Mouse (Mus musculus): ENCODE measurements around the gene Vgll1. TPM values are rescaled to one million over a fixed set of nuclear protein-coding genes. Genes with fewer than 3 reads are reported as not detected.

The Vgll1 gene
- polyA plus RNA-seq, 1 experiment from 2014 or later = not detected

- 61% methylated on average over 1 of the region's 1 CpGs for WGBS (ENCODE audit: insufficient replicate concordance)
- Histone ChIP-seq H3K27ac (ENCODE audit: low read depth) (no peak overlapping the region), H3K4me2 (ENCODE audit: low read depth, low read length) (no peak overlapping the region), H3K4me3 (ENCODE audit: low read depth, low read length) (no peak overlapping the region), H3K4me1 (ENCODE audit: insufficient read depth) (no peaks in the 10 kb centered on the region), H3K27me3 (ENCODE audit: insufficient read depth, low read length) (no peaks in the 10 kb centered on the region), H3K36me3 (replicated peaks; ENCODE audit: insufficient read depth, low read length) (no peaks in the 10 kb centered on the region), H3K9me3 (ENCODE audit: low read length) (no peaks in the 10 kb centered on the region), H3K9ac (replicated peaks) (no peak overlapping the region)
- no peak for DNase-seq
- ATAC-seq = no peak
- no peak for TF ChIP-seq EP300 (IDR thresholded peaks at IDR 0.05; ENCODE audit: low read depth)
- no peak for TF ChIP-seq CTCF (IDR thresholded peaks at IDR 0.05; ENCODE audit: low read depth)
Observed at GRCm38 (mm10) chrX:57153520-57153919, 65.6 kb downstream of the Vgll1 start.

Other genes starting within 250 kb of the Vgll1 start
- not detected in 2 replicates for gene Adgrg4, start 217.9 kb upstream of the Vgll1 start, polyA plus RNA-seq (2015; fragmentation: Nextera tagmentation; extraction: Ambion mirVana)
- not detected in 2 replicates for gene Brs3, start 45.0 kb upstream of the Vgll1 start, polyA plus RNA-seq (2015; fragmentation: Nextera tagmentation; extraction: Ambion mirVana)
- 20.3 and 22.1 TPM in 2 replicates for gene Htatsf1, start 34.5 kb upstream of the Vgll1 start, polyA plus RNA-seq (2015; fragmentation: Nextera tagmentation; extraction: Ambion mirVana)
- not detected in 2 replicates for gene Cd40lg, start 124.0 kb downstream of the Vgll1 start, polyA plus RNA-seq (2015; fragmentation: Nextera tagmentation; extraction: Ambion mirVana)

Measured in liver, postnatal 0 days (tissue).